Mouse (Mus musculus): ENCODE data around the gene Olfr667.
"Not testable (repeated sequence)": the region's sequence is repeated elsewhere in the genome, so short reads cannot be mapped to it uniquely, and the experiment has no call there.

Gene Olfr667

DNA sequence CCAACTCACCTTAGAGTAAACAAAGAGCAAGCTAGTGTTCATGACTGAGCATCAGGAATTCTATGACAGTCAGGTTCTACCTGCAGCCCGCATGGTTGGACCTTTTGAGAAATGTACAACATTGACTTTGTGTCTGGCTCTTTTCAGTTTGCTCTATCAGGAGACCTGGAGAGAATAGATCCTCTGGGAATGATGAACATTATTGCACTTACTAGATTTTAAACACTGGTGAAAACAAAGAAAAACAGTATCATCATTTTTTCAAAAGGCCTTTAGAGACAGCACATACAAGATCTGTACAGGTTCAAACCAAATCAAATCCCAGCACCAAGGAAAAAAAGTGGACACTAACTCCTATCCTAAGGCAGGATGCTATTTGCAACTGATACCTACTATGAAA, at the start of gene Olfr667:
Gene Olfr667 (minus strand): TSS at position 101 of the 400 bp plus-strand sequence.
- DNase-seq (ENCODE audit: low read depth, low spot score), result no peak

DNA sequence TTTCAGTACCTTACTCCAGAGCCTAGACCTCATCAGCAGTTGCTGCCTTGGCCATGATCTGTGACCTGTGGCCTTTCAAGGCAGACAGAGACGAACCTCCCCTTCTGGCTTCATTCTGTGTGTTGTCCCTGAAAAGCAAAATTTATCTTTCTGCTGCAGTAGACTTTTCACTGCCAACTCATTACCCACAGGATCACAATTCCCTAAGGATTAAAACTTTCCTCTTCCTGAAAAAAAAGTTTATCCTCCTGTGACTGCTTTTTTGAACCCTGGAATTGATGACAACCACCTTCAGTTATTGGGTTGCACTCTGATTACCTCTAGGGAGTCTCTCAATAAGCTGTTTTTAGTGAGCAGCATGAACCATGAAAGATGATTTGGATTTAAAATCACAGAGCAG, 41.2 kb upstream of the Olfr667 start, which contains the start of gene Olfr670:
Gene Olfr670 (minus strand): TSS at position 101 of the 400 bp plus-strand sequence.
- no peak for DNase-seq (ENCODE audit: low read depth, low spot score)

DNA sequence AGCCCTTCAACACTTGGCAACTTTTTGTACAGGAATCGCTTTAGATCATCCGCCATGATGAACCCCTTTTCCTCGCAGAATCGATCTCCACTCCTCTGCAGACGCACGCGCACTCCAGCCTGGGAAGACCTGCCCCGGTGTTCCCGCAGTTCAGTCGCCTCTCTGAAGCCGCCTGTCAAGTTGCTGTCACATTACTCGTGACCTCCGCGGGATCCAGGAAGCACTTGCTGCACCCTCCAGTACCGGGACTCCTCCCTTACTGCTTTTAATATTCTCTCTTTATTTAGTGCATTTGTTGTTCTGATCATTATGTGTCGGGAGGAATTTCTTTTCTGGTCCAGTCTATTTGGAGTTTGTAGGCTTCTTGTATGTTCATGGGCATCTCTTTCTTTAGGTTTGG, 29.0 kb upstream of the Olfr667 start:
- not testable (repeated sequence) for DNase-seq (ENCODE audit: low read depth, low spot score)

DNA sequence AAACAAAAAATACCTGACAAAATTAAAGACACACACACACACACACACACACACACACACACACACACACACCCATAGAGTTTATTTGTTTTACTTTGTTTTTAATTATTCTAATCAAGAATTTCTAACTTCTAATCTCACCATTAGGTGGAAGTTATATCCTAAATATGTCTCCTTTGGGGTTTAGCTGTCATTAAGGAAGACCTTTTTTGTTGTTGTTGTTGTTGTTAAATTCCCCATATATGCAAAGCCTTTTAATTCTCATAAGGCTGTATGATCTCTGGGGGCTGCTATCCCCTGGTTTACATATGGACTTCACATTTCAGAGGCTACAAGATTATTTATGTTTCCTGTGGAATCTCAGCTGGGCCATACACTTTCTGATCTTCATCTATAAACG, 12.7 kb upstream of the Olfr667 start, which contains the start of gene Olfr669:
Gene Olfr669 (plus strand): TSS at position 301 of the 400 bp plus-strand sequence.
- DNase-seq (ENCODE audit: low read depth, low spot score), result no peak

DNA sequence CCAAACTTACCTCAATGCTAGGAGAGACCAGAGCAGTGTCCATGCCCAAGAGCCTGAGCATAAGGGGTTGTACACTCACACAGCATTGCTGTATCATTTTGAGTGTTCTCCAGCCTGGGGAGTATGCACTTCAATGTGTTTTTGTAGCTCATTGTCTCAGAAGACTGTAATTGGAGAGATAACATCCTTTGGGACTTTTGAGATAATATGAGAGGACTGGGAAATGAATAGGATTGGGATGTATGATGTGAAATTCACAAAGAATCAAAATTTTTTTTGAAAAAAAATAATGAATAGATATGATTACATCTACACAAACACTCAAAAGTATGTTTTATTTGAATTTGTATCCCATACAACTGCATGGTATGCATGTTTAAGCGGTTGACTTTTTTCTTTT, 6.7 kb upstream of the Olfr667 start, which contains the start of gene Olfr668:
Gene Olfr668 (minus strand): TSS at position 101 of the 400 bp plus-strand sequence.
- DNase-seq (ENCODE audit: low read depth, low spot score), result no peak

DNA sequence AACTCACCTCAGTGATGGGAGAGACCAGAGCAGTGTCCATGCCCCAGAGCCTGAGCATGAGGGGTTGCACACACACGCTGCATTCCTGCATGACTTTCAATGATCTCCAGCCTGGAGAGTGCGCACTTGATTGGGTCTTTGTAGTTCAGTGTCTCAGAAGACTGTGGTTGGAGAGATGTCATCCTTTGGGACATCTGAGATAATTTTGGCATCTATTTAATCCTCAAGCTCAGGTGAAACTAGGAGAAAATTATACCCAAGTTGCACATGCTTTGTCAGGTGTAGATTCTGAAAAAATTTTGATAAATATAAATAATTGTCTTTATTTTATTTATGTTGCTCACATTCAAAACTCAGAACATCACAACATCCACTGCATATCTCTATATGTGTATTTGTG, 25.4 kb downstream of the Olfr667 start, which contains the start of gene Olfr666:
Gene Olfr666 (minus strand): TSS at position 101 of the 400 bp plus-strand sequence.
- no peak for DNase-seq (ENCODE audit: low read depth, low spot score)

DNA sequence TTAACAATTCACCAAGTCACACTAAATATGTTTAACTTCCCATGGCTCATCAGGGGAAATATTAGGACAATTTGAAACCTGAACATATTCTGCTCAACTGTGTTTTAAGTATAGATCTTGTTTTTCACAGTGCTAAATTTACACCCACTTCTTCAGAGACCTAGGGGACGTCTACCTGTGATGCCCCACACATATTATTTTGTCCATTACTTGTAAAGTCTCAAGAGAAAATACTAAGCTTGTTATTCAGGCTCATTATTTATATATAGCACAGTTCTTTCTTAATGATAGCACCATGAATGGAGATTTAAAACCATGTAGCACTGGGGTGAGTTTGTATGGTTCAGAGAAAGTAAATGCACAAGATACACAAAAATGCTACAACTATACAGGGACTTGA, 43.6 kb downstream of the Olfr667 start, which contains the start of gene Olfr665:
Gene Olfr665 (plus strand): TSS at position 301 of the 400 bp plus-strand sequence.
- DNase-seq (ENCODE audit: low read depth, low spot score), result no peak
